Mouse (Mus musculus) liver, embryonic 11.5 days (tissue): ENCODE measurements around the gene Foxn3. TPM values are rescaled to one million over a fixed set of nuclear protein-coding genes. Genes with fewer than 3 reads are reported as not detected.

Experiments used
- ATAC-seq: fragments of 200-750 bp; cut with Nextera tagmentation; replicated peaks from 2 replicates; pipeline ENCODE4 v1.8.0; 2017; ENCODE audit warnings: moderate number of reproducible peaks, mild to moderate bottlenecking, moderate TSS enrichment, moderate library complexity; ENCODE audit not compliant: low FRiP score
- DNase-seq: peaks from one replicate; pipeline ENCODE4 v3.0.0-alpha.2; 2017; ENCODE audit warnings: low spot score
- H3K27ac ChIP-seq: fragments of 300-500 bp; sonication (generic); 2 replicates; pipeline ENCODE4 v1.5.1; 2014; ENCODE audit warnings: mild to moderate bottlenecking, low read depth, low read length, control low read depth
- H3K27me3 ChIP-seq: fragments of 300-500 bp; sonication (generic); replicated peaks from 2 replicates; pipeline ENCODE4 v1.6.1; 2014; ENCODE audit warnings: low read length, mixed read lengths; ENCODE audit not compliant: control insufficient read depth, insufficient read depth
- H3K36me3 ChIP-seq: fragments of 300-500 bp; sonication (generic); 2 replicates; pipeline ENCODE4 v1.6.1; 2014; ENCODE audit warnings: mild to moderate bottlenecking, low read length, moderate library complexity, mixed read lengths; ENCODE audit not compliant: control insufficient read depth, insufficient read depth
- H3K4me1 ChIP-seq: fragments of 300-500 bp; sonication (generic); replicated peaks from 2 replicates; pipeline ENCODE4 v1.6.1; 2014; ENCODE audit warnings: low read length, mixed read lengths; ENCODE audit not compliant: control insufficient read depth, insufficient read depth
- H3K4me2 ChIP-seq: fragments of 300-500 bp; sonication (generic); 2 replicates; pipeline ENCODE4 v1.6.1; 2014; ENCODE audit warnings: mild to moderate bottlenecking, control low read depth, moderate library complexity
- H3K4me3 ChIP-seq: fragments of 300-500 bp; sonication (generic); 2 replicates; pipeline ENCODE4 v1.5.1; 2014; ENCODE audit warnings: low read depth, low read length, control low read depth
- H3K9ac ChIP-seq: fragments of 300-500 bp; sonication (generic); 2 replicates; pipeline ENCODE4 v1.6.1; 2014; ENCODE audit warnings: low read depth, low read length, control low read depth
- H3K9me3 ChIP-seq: fragments of 300-500 bp; sonication (generic); 2 replicates; pipeline ENCODE4 v1.6.1; 2016; ENCODE audit warnings: low read length, inconsistent platforms, mixed read lengths; ENCODE audit not compliant: control insufficient read depth
- WGBS: fragments of 180-500 bp; shearing (Covaris S2); extraction: QIAGEN DNeasy Blood & Tissue Kit; methylation state at CpG from one replicate; pipeline ENCODE4 v1.1.7; 2014; 5-methylcytosine and 5-hydroxymethylcytosine counted together
- polyA plus RNA-seq: library from polyadenylated mRNA; unstranded; fragments of >200 nt; fragmentation: Nextera tagmentation; extraction: Ambion mirVana; gene quantifications from 2 replicates; pipeline ENCODE4 v1.2.1, GENCODE M21; 2014

Foxn3 gene
- polyA plus RNA-seq, 1 experiment from 2014 or later, result 52.7 TPM

GRCm38 (mm10) chr12:99311303-99311702 is 252.1 kb downstream of the Foxn3 start:
- no peak overlapping the region for H3K4me3 ChIP-seq
- no peak for DNase-seq
- H3K27ac ChIP-seq, result no peak overlapping the region; the same call in 1 of the 2 replicates
- no peak overlapping the region for H3K4me2 ChIP-seq
- H3K9ac ChIP-seq, result no peak overlapping the region
- no peaks in the 10 kb centered on the region for H3K36me3 ChIP-seq
- 50% methylated on average over 3 of the region's 3 CpGs for WGBS
- no peaks in the 10 kb centered on the region for H3K9me3 ChIP-seq
- no peaks in the 10 kb centered on the region for H3K27me3 ChIP-seq
- H3K4me1 ChIP-seq, result peaks cover 13% of the 10 kb centered on the region
- no peak for ATAC-seq

- ATAC-seq (no peak), DNase-seq (no peak)
- H3K9me3 ChIP-seq, result no peaks in the 10 kb centered on the region
- H3K27ac ChIP-seq, result no peak overlapping the region
- peaks cover 15% of the 10 kb centered on the region for H3K4me1 ChIP-seq
- H3K27me3 ChIP-seq, result no peaks in the 10 kb centered on the region
- no peak overlapping the region for H3K4me3 ChIP-seq
- H3K4me2 ChIP-seq, result no peak overlapping the region
- no peak overlapping the region for H3K9ac ChIP-seq
- 63% methylated on average over 5 of the region's 5 CpGs for WGBS
- no peaks in the 10 kb centered on the region for H3K36me3 ChIP-seq
Measured at GRCm38 (mm10) chr12:99309937-99310336, 253.4 kb downstream of the Foxn3 start.

- Histone ChIP-seq H3K36me3 (no peaks in the 10 kb centered on the region), H3K27ac (no peak overlapping the region), H3K4me1 (peaks cover 13% of the 10 kb centered on the region), H3K27me3 (no peaks in the 10 kb centered on the region), H3K9me3 (no peaks in the 10 kb centered on the region), H3K4me3 (no peak overlapping the region), H3K4me2 (no peak overlapping the region), H3K9ac (no peak overlapping the region)
- 73% methylated on average over 11 of the region's 11 CpGs for WGBS
- DNase-seq, result no peak
- ATAC-seq, result no peak
Measured at GRCm38 (mm10) chr12:99308541-99309089, 254.8 kb downstream of the Foxn3 start.

- no peaks in the 10 kb centered on the region for H3K27me3 ChIP-seq
- H3K4me3 ChIP-seq, result no peak overlapping the region
- no peak overlapping the region for H3K9ac ChIP-seq
- DNase-seq (no peak), ATAC-seq (no peak)
- no peak overlapping the region for H3K4me2 ChIP-seq
- peaks cover 13% of the 10 kb centered on the region for H3K4me1 ChIP-seq
- peak overlapping the region; percentile 25; the same call in 1 of the 2 replicates for H3K27ac ChIP-seq
- no peaks in the 10 kb centered on the region for H3K36me3 ChIP-seq
- no peaks in the 10 kb centered on the region for H3K9me3 ChIP-seq
- 54% methylated on average over 6 of the region's 6 CpGs for WGBS
Measured at GRCm38 (mm10) chr12:99306536-99307204, 256.7 kb downstream of the Foxn3 start.

- ATAC-seq (no peak), DNase-seq (no peak)
- no peak overlapping the region for H3K9ac ChIP-seq
- no peaks in the 10 kb centered on the region for H3K36me3 ChIP-seq
- no peak overlapping the region for H3K4me2 ChIP-seq
- H3K9me3 ChIP-seq, result no peaks in the 10 kb centered on the region
- no peaks in the 10 kb centered on the region for H3K27me3 ChIP-seq
- peaks cover 13% of the 10 kb centered on the region for H3K4me1 ChIP-seq
- peak overlapping the region; percentile 25; the same call in 1 of the 2 replicates for H3K27ac ChIP-seq
- WGBS, result 53% methylated on average over 14 of the region's 14 CpGs
- H3K4me3 ChIP-seq, result no peak overlapping the region
Measured at GRCm38 (mm10) chr12:99305784-99306535, 257.4 kb downstream of the Foxn3 start.

- H3K9ac ChIP-seq, result no peak overlapping the region
- H3K9me3 ChIP-seq, result no peaks in the 10 kb centered on the region
- H3K27me3 ChIP-seq, result no peaks in the 10 kb centered on the region
- H3K4me3 ChIP-seq, result no peak overlapping the region
- DNase-seq (no peak), ATAC-seq (no peak)
- H3K4me2 ChIP-seq, result no peak overlapping the region
- H3K4me1 ChIP-seq, result peaks cover 13% of the 10 kb centered on the region
- WGBS, result 77% methylated on average over 2 of the region's 2 CpGs
- no peak overlapping the region for H3K27ac ChIP-seq
- no peaks in the 10 kb centered on the region for H3K36me3 ChIP-seq
Measured at GRCm38 (mm10) chr12:99305324-99305723, 258.1 kb downstream of the Foxn3 start.

GRCm38 (mm10) chr12:99304056-99304455 is 259.3 kb downstream of the Foxn3 start:
- Histone ChIP-seq H3K36me3 (no peaks in the 10 kb centered on the region), H3K4me3 (no peak overlapping the region), H3K4me2 (no peak overlapping the region), H3K4me1 (peaks cover 11% of the 10 kb centered on the region), H3K27ac (no peak overlapping the region), H3K9ac (no peak overlapping the region), H3K9me3 (no peaks in the 10 kb centered on the region), H3K27me3 (no peaks in the 10 kb centered on the region)
- ATAC-seq, result no peak
- DNase-seq, result no peak
- 90% methylated on average over 5 of the region's 5 CpGs for WGBS

GRCm38 (mm10) chr12:99303581-99303980 is 259.8 kb downstream of the Foxn3 start:
- Histone ChIP-seq H3K4me2 (no peak overlapping the region), H3K4me1 (peaks cover 11% of the 10 kb centered on the region), H3K9me3 (no peaks in the 10 kb centered on the region), H3K27me3 (no peaks in the 10 kb centered on the region), H3K9ac (no peak overlapping the region), H3K27ac (no peak overlapping the region), H3K4me3 (no peak overlapping the region), H3K36me3 (no peaks in the 10 kb centered on the region)
- no peak for DNase-seq
- 65% methylated on average over 6 of the region's 6 CpGs for WGBS
- ATAC-seq, result no peak
